Mouse (Mus musculus): Measurements from ENCODE around the gene Usp48.

DNA sequence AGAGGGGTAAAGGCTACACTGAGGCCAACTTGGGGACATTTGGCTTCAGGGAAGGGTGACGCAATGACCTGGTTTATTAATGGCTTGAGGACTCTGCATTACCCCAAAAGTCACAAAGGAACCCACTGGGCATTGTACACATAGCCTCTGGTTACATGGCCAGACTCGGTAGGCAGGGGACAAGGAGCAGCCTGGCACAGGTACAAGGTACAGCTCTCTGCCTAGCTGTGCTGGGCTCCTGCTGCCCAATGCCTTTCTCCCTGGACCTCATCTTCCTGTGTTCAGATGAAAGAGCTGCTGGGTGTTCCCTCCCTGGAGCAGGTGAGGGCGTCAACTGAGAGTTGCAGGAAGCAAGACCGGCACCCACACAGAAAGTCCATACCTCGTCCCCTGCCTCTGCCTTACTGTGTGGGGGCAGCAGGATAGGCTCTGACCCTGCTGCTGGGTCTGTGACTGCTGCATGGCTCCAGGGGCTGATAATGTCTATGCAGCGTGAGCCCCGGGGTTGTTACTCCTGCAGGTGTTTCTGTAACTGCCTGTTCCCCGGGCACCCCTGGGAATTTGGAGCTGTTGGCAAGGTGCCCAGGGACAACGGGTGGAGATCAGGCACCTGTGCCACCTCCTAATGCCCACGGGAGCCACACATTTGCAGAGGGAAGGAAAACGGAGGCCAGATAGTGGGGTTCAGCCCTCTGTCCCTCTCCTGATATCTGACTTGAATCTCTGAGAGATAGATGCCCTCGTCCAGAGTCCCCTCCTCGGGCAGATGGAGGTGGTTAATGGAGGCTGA is 78.4 kb downstream of the Usp48 start:
- no peak for TF ChIP-seq CTCF (conservative IDR thresholded peaks at IDR 0.05 in 1 of 2, IDR thresholded peaks at IDR 0.05 in 1 of 2; ENCODE audit: low read depth in 2 of 2, low read length in 2 of 2)
- no peak for TF ChIP-seq RCOR1 (conservative IDR thresholded peaks at IDR 0.05; ENCODE audit: low read depth, low read length)
- TF ChIP-seq ELF1 (IDR thresholded peaks at IDR 0.05; ENCODE audit: low read depth, low read length): no peak
- TF ChIP-seq JUND (conservative IDR thresholded peaks at IDR 0.05; ENCODE audit: low read depth, low read length): no peak
- no peak for TF ChIP-seq NRF1 (IDR thresholded peaks at IDR 0.05; ENCODE audit: low read depth, low read length)
- TF ChIP-seq EP300 (IDR thresholded peaks at IDR 0.05; ENCODE audit: low read length): no peak
